Mouse (Mus musculus) cortical plate, adult 2 months (tissue): ENCODE results near the gene Gfi1b. TPM values are rescaled to one million over a fixed set of nuclear protein-coding genes. Genes with fewer than 3 reads are reported as not detected.
A peak's percentile ranks its signal among the peaks of the same experiment; 100 is the strongest.

Source experiments
- H3K27ac ChIP-seq: fragments of 200-500 bp; 2 replicates; pipeline ENCODE4 v1.5.1; 2012; ENCODE audit warnings: low read length, control low read depth, inconsistent platforms; ENCODE audit not compliant: insufficient read depth
- H3K4me1 ChIP-seq: fragments of 200-500 bp; 2 replicates; pipeline ENCODE4 v1.6.1; 2011; ENCODE audit warnings: low read length; ENCODE audit not compliant: control insufficient read depth, insufficient read depth
- H3K4me3 ChIP-seq: fragments of 200-500 bp; 2 replicates; pipeline ENCODE4 v1.5.1; 2011; ENCODE audit warnings: mild to moderate bottlenecking, low read length, control low read depth; ENCODE audit not compliant: insufficient read depth
- CTCF ChIP-seq: fragments of 200-500 bp; IDR thresholded peaks from 2 replicates; pipeline ENCODE4 v1.5.1; 2011; ENCODE audit warnings: mild to moderate bottlenecking, control low read depth, low read length; ENCODE audit not compliant: insufficient read depth; ENCODE audit errors: extremely low read depth
- POLR2A ChIP-seq: fragments of 200-500 bp; IDR thresholded peaks from 2 replicates; pipeline ENCODE4 v1.6.1; 2011; ENCODE audit warnings: mild to moderate bottlenecking, low read length, control low read depth; ENCODE audit not compliant: insufficient read depth; ENCODE audit errors: extremely low read depth
- polyA plus RNA-seq: library from polyadenylated mRNA; depleted of rRNA; stranded (reverse); fragments of >200 nt; gene quantifications from 2 replicates; pipeline ENCODE4 v1.2.3, GENCODE M21; 2012

The Gfi1b gene
- polyA plus RNA-seq, 1 experiment: not detected

DNA sequence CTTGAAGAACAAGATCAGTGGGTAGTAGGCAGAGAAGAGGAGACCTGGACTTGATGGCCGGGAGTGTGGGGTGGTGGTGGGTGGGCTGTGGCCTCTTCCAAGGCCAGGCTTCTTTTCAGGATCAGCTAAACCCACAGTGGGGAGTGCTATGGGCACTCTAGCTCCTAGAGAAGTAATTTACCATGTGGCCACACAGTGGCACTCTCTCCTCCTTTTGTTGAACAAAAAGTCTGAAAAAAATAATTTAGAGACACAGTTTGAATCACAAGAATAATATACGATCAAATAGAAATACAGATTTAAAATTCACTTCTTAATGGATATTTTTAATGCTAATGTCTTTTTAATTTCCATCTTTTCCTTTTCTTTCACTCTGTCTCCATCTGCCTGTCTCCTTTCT is 6.3 kb upstream of the Gfi1b start:
- TF ChIP-seq CTCF (peak; percentile 24; the same call in 1 of the 2 replicates), POLR2A (no peak)
- H3K4me1 ChIP-seq: no peaks in the 10 kb centered on the region
- H3K4me3 ChIP-seq: no peak overlapping the region
- H3K27ac ChIP-seq: no peak overlapping the region

- Histone ChIP-seq H3K27ac (no peak overlapping the region), H3K4me1 (no peaks in the 10 kb centered on the region), H3K4me3 (no peak overlapping the region)
- TF ChIP-seq POLR2A (no peak), CTCF (no peak)
These were observed 4.3 kb upstream of the Gfi1b start for GRCm38 (mm10) chr2:28626038-28626437.

GRCm38 (mm10) chr2:28624870-28625269 is 3.1 kb upstream of the Gfi1b start:
- Histone ChIP-seq H3K4me1 (no peaks in the 10 kb centered on the region), H3K27ac (no peak overlapping the region), H3K4me3 (no peak overlapping the region)
- no peak for TF ChIP-seq POLR2A
- TF ChIP-seq CTCF: no peak

GRCm38 (mm10) chr2:28622521-28623124 is 841 bp upstream of the Gfi1b start:
- Histone ChIP-seq H3K4me1 (no peaks in the 10 kb centered on the region), H3K4me3 (no peak overlapping the region), H3K27ac (no peak overlapping the region)
- TF ChIP-seq CTCF (peak; percentile 56), POLR2A (no peak)

DNA sequence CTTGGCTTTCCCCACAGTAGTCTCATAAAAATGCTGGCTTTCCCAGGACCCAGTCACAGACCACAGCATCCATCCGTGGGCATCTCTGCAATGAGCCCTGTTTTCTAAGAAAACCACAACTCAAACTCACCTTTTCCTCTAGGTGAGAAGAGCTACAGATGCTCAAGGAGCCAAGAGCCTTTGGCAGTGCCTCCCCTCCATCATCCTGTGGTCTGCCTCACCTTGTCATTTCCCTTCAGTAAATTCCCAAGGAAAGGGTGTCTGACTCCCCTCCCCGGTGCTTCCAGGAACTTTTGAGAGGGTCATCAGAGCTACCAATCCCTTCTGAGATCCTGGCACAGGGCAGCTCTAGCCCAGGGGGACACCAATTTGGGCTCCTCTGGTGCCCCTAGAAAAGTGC is 671 bp downstream of the Gfi1b start:
- no peak for TF ChIP-seq CTCF
- TF ChIP-seq POLR2A: no peak
- Histone ChIP-seq H3K4me3 (no peak overlapping the region), H3K27ac (no peak overlapping the region), H3K4me1 (no peaks in the 10 kb centered on the region)

- TF ChIP-seq CTCF: no peak
- no peak for TF ChIP-seq POLR2A
- no peak overlapping the region for H3K4me3 ChIP-seq
- H3K27ac ChIP-seq: no peak overlapping the region
- no peaks in the 10 kb centered on the region for H3K4me1 ChIP-seq
These were observed 1.3 kb downstream of the Gfi1b start for GRCm38 (mm10) chr2:28620522-28620921.

GRCm38 (mm10) chr2:28619369-28619768 is 2.4 kb downstream of the Gfi1b start:
- Histone ChIP-seq H3K4me1 (no peaks in the 10 kb centered on the region), H3K4me3 (no peak overlapping the region), H3K27ac (no peak overlapping the region)
- TF ChIP-seq POLR2A: no peak
- TF ChIP-seq CTCF: no peak

GRCm38 (mm10) chr2:28618777-28619336 is 2.9 kb downstream of the Gfi1b start:
- no peak overlapping the region for H3K27ac ChIP-seq
- H3K4me3 ChIP-seq: no peak overlapping the region
- no peak for TF ChIP-seq CTCF
- TF ChIP-seq POLR2A: no peak
- H3K4me1 ChIP-seq: no peaks in the 10 kb centered on the region

- no peak overlapping the region for H3K27ac ChIP-seq
- H3K4me1 ChIP-seq: no peaks in the 10 kb centered on the region
- TF ChIP-seq POLR2A (no peak), CTCF (no peak)
- no peak overlapping the region for H3K4me3 ChIP-seq
These were observed 4.0 kb downstream of the Gfi1b start for GRCm38 (mm10) chr2:28617498-28618486.

GRCm38 (mm10) chr2:28616874-28617273 is 4.9 kb downstream of the Gfi1b start:
- TF ChIP-seq POLR2A (no peak), CTCF (no peak)
- Histone ChIP-seq H3K4me3 (no peak overlapping the region), H3K4me1 (no peaks in the 10 kb centered on the region), H3K27ac (no peak overlapping the region)

- Histone ChIP-seq H3K4me3 (no peak overlapping the region), H3K27ac (no peak overlapping the region), H3K4me1 (no peaks in the 10 kb centered on the region)
- TF ChIP-seq POLR2A (no peak), CTCF (no peak)
These were observed 5.4 kb downstream of the Gfi1b start for GRCm38 (mm10) chr2:28616358-28616757.
